Mouse (Mus musculus) mesoderm, embryonic 11.5 days (tissue): Measurements from ENCODE around the gene Tacc3.

Experiments
- DNase-seq: peaks from one replicate; pipeline ENCODE4 v3.0.0-alpha.2; 2012; ENCODE audit warnings: low read depth, low spot score

The Tacc3 gene

GRCm38 (mm10) chr5:33694848-33695717, 37.2 kb downstream of the Tacc3 start:
- DNase-seq = peak; percentile 69

- no peak for DNase-seq
These were observed 37.8 kb downstream of the Tacc3 start for GRCm38 (mm10) chr5:33695718-33696121.

- DNase-seq = no peak
These were observed 38.5 kb downstream of the Tacc3 start for GRCm38 (mm10) chr5:33696430-33696829.

GRCm38 (mm10) chr5:33697534-33697933, 39.6 kb downstream of the Tacc3 start:
- no peak for DNase-seq

- no peak for DNase-seq
These were observed 40.1 kb downstream of the Tacc3 start for GRCm38 (mm10) chr5:33697947-33698512.

- no peak for DNase-seq
These were observed 40.7 kb downstream of the Tacc3 start for GRCm38 (mm10) chr5:33698669-33699068.

GRCm38 (mm10) chr5:33700010-33700409, 42.1 kb downstream of the Tacc3 start:
- no peak for DNase-seq

GRCm38 (mm10) chr5:33701832-33702231, 43.9 kb downstream of the Tacc3 start:
- DNase-seq = no peak

- no peak for DNase-seq
These were observed 46.1 kb downstream of the Tacc3 start for GRCm38 (mm10) chr5:33703999-33704398.

- peak; percentile 78 for DNase-seq
These were observed 47.1 kb downstream of the Tacc3 start for GRCm38 (mm10) chr5:33704945-33705611.

GRCm38 (mm10) chr5:33705612-33706349, 47.9 kb downstream of the Tacc3 start:
- DNase-seq = no peak

- no peak for DNase-seq
These were observed 48.4 kb downstream of the Tacc3 start for GRCm38 (mm10) chr5:33706350-33706629.

- DNase-seq = no peak
These were observed 49.2 kb downstream of the Tacc3 start for GRCm38 (mm10) chr5:33707163-33707562.

- DNase-seq = no peak
These were observed 51.1 kb downstream of the Tacc3 start for GRCm38 (mm10) chr5:33709037-33709436.

GRCm38 (mm10) chr5:33712550-33712949, 54.6 kb downstream of the Tacc3 start:
- DNase-seq = no peak

GRCm38 (mm10) chr5:33715182-33715581, 57.3 kb downstream of the Tacc3 start:
- DNase-seq = no peak

GRCm38 (mm10) chr5:33716467-33716866, 58.5 kb downstream of the Tacc3 start:
- no peak for DNase-seq

GRCm38 (mm10) chr5:33718460-33718859, 60.5 kb downstream of the Tacc3 start:
- DNase-seq = no peak

GRCm38 (mm10) chr5:33720852-33721490, 63.0 kb downstream of the Tacc3 start:
- DNase-seq = no peak

- peak; percentile 78 for DNase-seq
These were observed 63.8 kb downstream of the Tacc3 start, which contains the start of gene Fgfr3 for GRCm38 (mm10) chr5:33721541-33722265. Fgfr3 (plus strand) TSS chr5:33721674.
